ENCODE assay signal across 8 mouse cellular contexts in genomic region chr17:78737096-78737495, GRCm38 (mm10). TPM values are rescaled to one million over a fixed set of nuclear protein-coding genes. Genes with fewer than 3 reads are reported as not detected.
DNase-seq lines count a peak whose midpoint lies in the region; ATAC-seq and TF ChIP-seq lines count a peak whose summit lies in the region.

Gene Strn (minus strand): TSS chr17:78737196.

- DNase-seq in layer of hippocampus, adult 18-20 months (ENCODE audit: low spot score in 2 of 2), result no peak
- no peak for DNase-seq in layer of hippocampus, adult 9-10 months (ENCODE audit: low spot score)
- DNase-seq in heart, postnatal 0 days (ENCODE audit: low spot score), result no peak
- no peak for DNase-seq in kidney, adult 9 months
- DNase-seq in spleen, postnatal 14 days (ENCODE audit: low spot score in 2 of 2), result no peak

- TF ChIP-seq EP300 in heart, postnatal 0 days (IDR thresholded peaks at IDR 0.05; ENCODE audit: low read depth), result no peak

- H3K27me3 ChIP-seq in heart, postnatal 0 days (ENCODE audit: control insufficient read depth, insufficient read depth, low read length), result no peaks in the 10 kb centered on the region
- no peaks in the 10 kb centered on the region for H3K27me3 ChIP-seq in limb, embryonic 12.5 days

- H3K9me3 ChIP-seq in heart, postnatal 0 days (replicated peaks; ENCODE audit: control insufficient read depth, low read length), result no peaks in the 10 kb centered on the region
- H3K9me3 ChIP-seq in limb, embryonic 12.5 days, result no peaks in the 10 kb centered on the region

- ATAC-seq in heart, postnatal 0 days (ENCODE audit: insufficient read depth, low read depth), result no peak
- no peak for ATAC-seq in limb, embryonic 12.5 days (ENCODE audit: insufficient number of reproducible peaks, insufficient read depth, low FRiP score, low TSS enrichment, low read depth)

- TF ChIP-seq POLR2A in olfactory bulb, adult 2 months (IDR thresholded peaks at IDR 0.05; ENCODE audit: insufficient read depth, low read depth, low read length), result no peak

- peak within 1 kb of the TSS; percentile 88 for H3K9ac ChIP-seq in heart, postnatal 0 days (replicated peaks; ENCODE audit: low read depth, low read length)
- peak within 1 kb of the TSS; percentile 85 for H3K9ac ChIP-seq in limb, embryonic 12.5 days (replicated peaks)

- H3K36me3 ChIP-seq in heart, postnatal 0 days (replicated peaks; ENCODE audit: control insufficient read depth, insufficient read depth, low read length), result no peaks in the 10 kb centered on the region
- no peaks in the 10 kb centered on the region for H3K36me3 ChIP-seq in limb, embryonic 12.5 days

- no peak for TF ChIP-seq CTCF in heart, postnatal 0 days (IDR thresholded peaks at IDR 0.05; ENCODE audit: low read depth)
- no peak for TF ChIP-seq CTCF in olfactory bulb, adult 2 months (IDR thresholded peaks at IDR 0.05; ENCODE audit: insufficient read depth, low read depth, low read length)

- WGBS in heart, postnatal 0 days, result 47% methylated on average over 4 of the region's 4 CpGs
- 41% methylated on average over 4 of the region's 4 CpGs for WGBS in limb, embryonic 12.5 days
- 36% methylated on average over 4 of the region's 4 CpGs for WGBS in olfactory bulb, adult 2 months

- H3K4me1 ChIP-seq in brown adipose tissue, adult 24 weeks (ENCODE audit: control insufficient read depth, insufficient read depth, insufficient read length, low read length), result peaks cover 12% of the 10 kb centered on the region; the same call in 1 of the 2 replicates
- H3K4me1 ChIP-seq in heart, postnatal 0 days (ENCODE audit: control insufficient read depth, insufficient read depth), result peaks cover 19% of the 10 kb centered on the region; the same call in 1 of the 2 replicates
- H3K4me1 ChIP-seq in limb, embryonic 12.5 days (replicated peaks), result peaks cover 15% of the 10 kb centered on the region
- H3K4me1 ChIP-seq in olfactory bulb, adult 2 months (ENCODE audit: control insufficient read depth, insufficient read depth, low read length), result 0 out of 2 replicates have a peak, but pooled peaks cover 2% of the 10 kb centered on the region

- peak within 1 kb of the TSS; percentile 89 for H3K4me3 ChIP-seq in brown adipose tissue, adult 24 weeks (ENCODE audit: insufficient read depth, low read depth, low read length)
- peak within 1 kb of the TSS; percentile 88 for H3K4me3 ChIP-seq in heart, postnatal 0 days (ENCODE audit: low read depth, low read length)
- peak within 1 kb of the TSS; percentile 86 for H3K4me3 ChIP-seq in limb, embryonic 12.5 days (replicated peaks)
- peak within 1 kb of the TSS; percentile 90 for H3K4me3 ChIP-seq in olfactory bulb, adult 2 months (ENCODE audit: insufficient read depth, low read depth, low read length)

- peak within 1 kb of the TSS; percentile 76 for H3K4me2 ChIP-seq in heart, postnatal 0 days (ENCODE audit: low read depth, low read length)
- H3K4me2 ChIP-seq in limb, embryonic 12.5 days, result peak within 1 kb of the TSS; percentile 82

- H3K27ac ChIP-seq in brown adipose tissue, adult 24 weeks (replicated peaks; ENCODE audit: low read depth, low read length), result peak within 1 kb of the TSS; percentile 77
- H3K27ac ChIP-seq in heart, postnatal 0 days (ENCODE audit: low read depth), result peak within 1 kb of the TSS; percentile 93
- peak within 1 kb of the TSS; percentile 92 for H3K27ac ChIP-seq in limb, embryonic 12.5 days
- peak within 1 kb of the TSS; percentile 78 for H3K27ac ChIP-seq in olfactory bulb, adult 2 months (ENCODE audit: insufficient read depth, low read depth, low read length)

RNA-seq across cellular contexts. Expression of gene Strn, which starts in this region (rescaled TPM):
- total RNA-seq in layer of hippocampus, adult 18-20 months (2021), result 10 to 100 TPM; 55.0 to 58.0 TPM
- 6.4 and 7.8 TPM in 2 replicates for polyA plus RNA-seq in brown adipose tissue, adult 24 weeks (2012; ENCODE audit: insufficient read depth, insufficient read length, missing spikeins)
- 29.1 and 44.3 TPM in 2 replicates for total RNA-seq in heart, postnatal 0 days (2014; rRNA removed; ENCODE audit: low replicate concordance)
- 8.0 and 8.2 TPM in 2 replicates for polyA plus RNA-seq in heart, postnatal 0 days (2015; fragmentation: Nextera tagmentation; extraction: Ambion mirVana)
- polyA plus RNA-seq in limb, embryonic 12.5 days (2016; fragmentation: Nextera tagmentation; extraction: Ambion mirVana), result 6.1 and 6.7 TPM in 2 replicates
- polyA plus RNA-seq in olfactory bulb, adult 2 months (2012; ENCODE audit: insufficient read depth, insufficient read length, low replicate concordance, missing spikeins), result not detected in 2 replicates
